Mouse (Mus musculus) embryonic facial prominence, embryonic 10.5 days (tissue): ENCODE measurements at regions not wholly inside any gene's neighbourhood (a gene's known extent, or its start where the extent isn't known, plus 50 kb on each side); places are given as distances from the start of the nearest gene placed in this dataset.

Source experiments
- DNase-seq: peaks from one replicate; pipeline ENCODE4 v3.0.0-alpha.2; 2017; ENCODE audit warnings: low spot score
- H3K27ac ChIP-seq: fragments of 300-500 bp; sonication (generic); replicated peaks from 2 replicates; pipeline ENCODE4 v1.5.1; 2016; ENCODE audit warnings: mild to moderate bottlenecking
- H3K27me3 ChIP-seq: fragments of 300-500 bp; sonication (generic); replicated peaks from 2 replicates; pipeline ENCODE4 v1.6.1; 2016; ENCODE audit warnings: low read depth, mild to moderate bottlenecking; ENCODE audit not compliant: poor library complexity, severe bottlenecking
- H3K36me3 ChIP-seq: fragments of 300-500 bp; sonication (generic); replicated peaks from 2 replicates; pipeline ENCODE4 v1.6.1; 2016; ENCODE audit warnings: mild to moderate bottlenecking, moderate library complexity
- H3K4me1 ChIP-seq: fragments of 300-500 bp; sonication (generic); 2 replicates; pipeline ENCODE4 v1.6.1; 2016
- H3K4me3 ChIP-seq: fragments of 300-500 bp; sonication (generic); 2 replicates; pipeline ENCODE4 v1.5.1; 2016; ENCODE audit warnings: mild to moderate bottlenecking, moderate library complexity
- H3K9me3 ChIP-seq: fragments of 300-500 bp; sonication (generic); 2 replicates; pipeline ENCODE4 v1.6.1; 2016; ENCODE audit warnings: mild to moderate bottlenecking
- WGBS: fragments of 180-500 bp; shearing (Covaris S2); methylation state at CpG from one replicate; pipeline ENCODE4 v1.1.7; 2016; 5-methylcytosine and 5-hydroxymethylcytosine counted together

DNA sequence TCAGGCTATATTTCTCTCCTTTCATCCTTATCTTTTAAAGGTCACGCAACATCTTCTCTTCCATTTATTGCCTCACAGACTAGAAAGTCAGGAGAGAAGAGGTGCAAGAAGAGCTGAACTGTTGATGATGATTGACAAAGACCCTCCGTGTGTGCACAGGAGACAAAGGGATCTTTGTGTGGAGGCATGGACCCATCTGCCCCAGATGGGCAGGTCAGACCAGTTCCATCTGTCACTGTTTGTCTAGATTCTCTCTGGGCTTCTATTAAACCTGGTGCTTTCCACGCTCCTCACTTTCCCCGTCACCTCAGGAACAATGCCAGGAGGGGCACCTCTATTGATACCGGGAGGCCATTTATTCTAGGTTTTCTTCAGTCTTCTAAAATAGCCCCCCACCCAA lies 364.1 kb upstream of the Pik3r1 start:
- DNase-seq: peak; percentile 20
- Histone ChIP-seq H3K27ac (no peak overlapping the region), H3K4me1 (peaks cover 19% of the 10 kb centered on the region), H3K9me3 (no peaks in the 10 kb centered on the region), H3K27me3 (no peaks in the 10 kb centered on the region), H3K4me3 (no peak overlapping the region), H3K36me3 (no peaks in the 10 kb centered on the region)
- WGBS: 38% methylated on average over 5 of the region's 5 CpGs

DNA sequence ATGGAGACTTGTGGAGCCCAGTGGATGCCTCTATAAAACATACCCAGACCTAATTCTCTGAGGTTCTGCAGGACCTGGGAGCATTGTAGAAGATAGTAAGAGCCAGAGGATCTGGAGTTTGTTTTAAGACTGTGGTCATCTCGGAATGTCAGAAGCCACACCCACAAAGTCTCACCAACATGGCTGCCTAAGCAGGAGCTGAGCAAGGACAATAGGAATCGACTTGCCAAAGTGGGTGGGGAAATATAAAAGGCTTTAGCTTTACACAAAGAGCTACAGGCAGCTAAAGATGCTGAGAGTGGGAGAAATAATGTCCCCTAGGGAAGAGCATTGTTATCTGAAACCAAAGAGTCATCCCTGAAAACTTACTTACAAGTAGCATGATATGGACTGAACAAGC lies 364.7 kb upstream of the Pik3r1 start:
- WGBS: 67% methylated on average over 2 of the region's 2 CpGs
- no peak for DNase-seq
- Histone ChIP-seq H3K27ac (peak overlapping the region; percentile 24; the same call in 1 of the 2 replicates), H3K4me1 (peaks cover 19% of the 10 kb centered on the region), H3K36me3 (no peaks in the 10 kb centered on the region), H3K4me3 (no peak overlapping the region), H3K27me3 (no peaks in the 10 kb centered on the region), H3K9me3 (no peaks in the 10 kb centered on the region)

DNA sequence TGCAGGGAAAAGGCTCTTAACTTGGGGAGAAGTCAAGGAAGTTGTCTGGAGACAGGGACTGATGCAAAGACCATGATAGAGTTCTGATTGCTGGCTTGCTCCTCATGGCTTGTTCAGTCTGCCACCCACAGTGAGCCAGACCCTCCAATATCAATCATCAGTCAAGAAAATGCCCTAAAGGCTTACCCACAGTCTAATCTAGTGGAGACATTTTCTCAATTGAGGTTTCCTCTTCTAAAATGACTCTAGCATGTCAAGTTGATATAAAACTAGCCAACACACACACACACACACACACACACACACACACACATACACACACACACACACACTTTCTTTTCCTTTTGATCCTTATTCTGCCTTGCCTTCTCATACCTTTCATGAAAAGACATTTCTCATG lies 367.2 kb upstream of the Pik3r1 start:
- Histone ChIP-seq H3K4me1 (peaks cover 19% of the 10 kb centered on the region), H3K9me3 (no peaks in the 10 kb centered on the region), H3K27ac (no peak overlapping the region), H3K27me3 (no peaks in the 10 kb centered on the region), H3K36me3 (no peaks in the 10 kb centered on the region), H3K4me3 (no peak overlapping the region)
- no peak for DNase-seq

DNA sequence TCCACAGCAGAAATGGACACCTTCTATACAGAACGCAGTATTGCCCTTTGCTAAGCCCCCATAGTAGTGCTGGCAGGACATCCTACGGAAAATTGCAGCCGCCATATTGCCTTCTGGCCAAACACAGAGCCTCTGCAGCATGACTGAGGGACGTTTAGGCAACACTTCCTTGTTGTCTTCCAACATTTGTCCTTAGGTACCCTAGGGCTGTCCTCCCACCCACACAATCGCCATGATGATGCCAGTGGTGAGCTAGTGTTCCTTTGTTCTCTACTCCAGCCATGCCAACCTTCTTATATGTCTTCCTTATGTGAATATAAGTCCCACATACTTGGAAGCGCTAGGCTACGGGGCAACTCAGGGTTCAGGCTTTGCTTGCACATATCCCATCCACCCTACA lies 375.0 kb upstream of the Pik3r1 start:
- whole genome bisulfite sequencing: 90% methylated on average over 7 of the region's 7 CpGs
- Histone ChIP-seq H3K9me3 (no peaks in the 10 kb centered on the region), H3K36me3 (no peaks in the 10 kb centered on the region), H3K4me3 (no peak overlapping the region), H3K27ac (no peak overlapping the region), H3K4me1 (no peaks in the 10 kb centered on the region), H3K27me3 (no peaks in the 10 kb centered on the region)
- DNase-seq: no peak

DNA sequence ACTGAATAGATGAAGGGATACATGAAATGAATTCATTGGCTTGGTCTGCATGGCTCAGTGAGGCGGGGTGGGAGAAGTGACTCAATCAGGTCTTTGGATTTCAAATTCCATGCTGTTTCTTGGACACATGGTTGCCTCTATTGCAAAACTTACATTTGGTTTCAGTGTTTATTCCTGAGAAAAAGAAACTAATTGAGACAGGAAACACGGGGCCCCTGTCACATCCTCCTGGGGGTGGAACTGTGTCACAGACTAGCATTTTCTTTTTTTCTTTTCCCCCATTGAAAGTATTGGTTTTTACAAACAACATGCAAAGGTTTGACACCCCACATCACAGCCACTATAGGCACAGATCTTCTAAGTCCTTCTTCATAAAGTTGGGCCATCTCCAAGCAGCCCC lies 375.8 kb upstream of the Pik3r1 start:
- Histone ChIP-seq H3K9me3 (no peaks in the 10 kb centered on the region), H3K36me3 (no peaks in the 10 kb centered on the region), H3K27me3 (no peaks in the 10 kb centered on the region), H3K27ac (no peak overlapping the region), H3K4me1 (no peaks in the 10 kb centered on the region), H3K4me3 (no peak overlapping the region)
- 83% methylated on average over 2 of the region's 2 CpGs for WGBS
- no peak for DNase-seq

DNA sequence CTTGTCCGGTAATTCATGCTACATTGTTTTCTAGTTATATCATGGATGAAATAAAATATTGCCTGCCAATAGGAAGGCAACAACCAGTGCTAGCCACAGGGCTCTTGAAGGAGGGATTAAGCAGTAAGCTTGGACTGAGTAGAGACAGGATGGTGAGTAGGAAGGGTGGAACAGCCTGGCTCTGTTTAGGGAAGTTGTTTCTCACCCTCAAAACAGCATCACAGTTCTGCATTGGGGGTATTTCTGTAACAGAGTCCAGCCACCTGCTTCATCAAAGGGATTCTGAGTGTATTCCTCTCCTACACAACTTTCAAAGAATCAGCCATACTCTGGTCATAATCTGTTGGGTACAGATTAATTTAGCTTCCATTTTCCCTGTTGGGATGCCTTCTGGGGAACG lies 380.0 kb upstream of the Pik3r1 start:
- 94% methylated on average over 2 of the region's 2 CpGs for WGBS

DNA sequence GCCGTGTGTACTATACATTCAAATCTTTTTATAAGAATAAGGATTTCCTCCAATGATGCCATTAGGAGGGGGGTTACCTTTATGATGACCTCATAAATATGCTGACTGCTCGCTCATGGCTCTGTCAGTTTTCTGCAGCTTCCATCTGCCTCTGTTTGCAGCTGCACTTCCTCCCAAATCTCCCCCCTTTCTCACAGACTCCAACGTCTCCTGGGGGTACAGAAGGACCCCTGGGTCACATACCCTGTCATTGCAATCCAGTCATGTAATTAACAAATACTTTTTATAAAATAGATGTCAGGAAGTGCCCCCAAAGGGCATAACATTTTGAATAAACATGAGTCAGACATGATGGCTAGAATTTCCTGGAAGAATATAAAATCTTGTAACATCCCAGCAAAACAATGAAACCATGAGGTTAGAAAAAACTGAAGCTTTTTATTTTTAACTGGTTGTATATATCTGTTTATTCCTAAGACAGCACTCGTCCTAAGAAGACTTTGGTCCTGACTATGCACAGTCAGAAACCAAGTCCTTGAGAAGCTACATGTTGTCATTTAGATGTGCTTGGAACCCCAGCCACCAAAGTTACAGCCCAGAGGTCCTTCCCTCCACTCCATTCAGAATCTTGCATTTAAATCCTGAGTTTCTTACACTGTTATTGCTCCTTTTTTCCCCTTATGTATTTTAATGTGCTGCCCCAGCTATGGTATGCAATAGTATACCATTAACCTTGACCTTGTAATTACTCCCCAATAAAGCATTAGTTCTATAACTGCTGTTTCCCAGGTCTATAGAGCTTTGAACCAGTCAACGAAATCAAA lies 386.0 kb upstream of the Pik3r1 start:
- no peaks in the 10 kb centered on the region for H3K36me3 ChIP-seq
- WGBS: 49% methylated on average over 5 of the region's 5 CpGs
- H3K27ac ChIP-seq: no peak overlapping the region
- H3K27me3 ChIP-seq: no peaks in the 10 kb centered on the region
- H3K4me1 ChIP-seq: peaks cover 18% of the 10 kb centered on the region
- H3K4me3 ChIP-seq: no peak overlapping the region
- no peaks in the 10 kb centered on the region for H3K9me3 ChIP-seq
- DNase-seq: no peak

More for the DNA sequence above, 380.0 kb upstream of the Pik3r1 start:
- Histone ChIP-seq H3K36me3 (no peaks in the 10 kb centered on the region), H3K9me3 (no peaks in the 10 kb centered on the region), H3K4me1 (no peaks in the 10 kb centered on the region), H3K27ac (no peak overlapping the region), H3K4me3 (no peak overlapping the region), H3K27me3 (no peaks in the 10 kb centered on the region)
- DNase-seq: no peak

DNA sequence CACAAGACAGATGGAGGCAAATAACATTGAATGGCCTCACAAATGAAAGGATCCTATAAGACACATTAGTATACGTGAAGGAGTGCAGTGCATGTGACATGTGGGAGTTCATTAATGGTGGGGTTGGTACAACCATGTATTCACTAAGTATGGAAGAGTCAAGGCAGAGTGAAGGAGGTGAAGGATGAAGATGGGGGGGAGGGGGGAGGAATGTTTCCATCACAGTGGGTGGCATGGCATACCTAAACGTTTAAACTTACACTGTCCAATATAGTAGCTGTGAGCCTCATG lies 386.5 kb upstream of the Pik3r1 start:
- no peak for DNase-seq
- Histone ChIP-seq H3K4me1 (peaks cover 18% of the 10 kb centered on the region), H3K27me3 (no peaks in the 10 kb centered on the region), H3K9me3 (no peaks in the 10 kb centered on the region), H3K27ac (no peak overlapping the region), H3K36me3 (no peaks in the 10 kb centered on the region), H3K4me3 (no peak overlapping the region)
- WGBS: 45% methylated on average over 2 of the region's 2 CpGs

DNA sequence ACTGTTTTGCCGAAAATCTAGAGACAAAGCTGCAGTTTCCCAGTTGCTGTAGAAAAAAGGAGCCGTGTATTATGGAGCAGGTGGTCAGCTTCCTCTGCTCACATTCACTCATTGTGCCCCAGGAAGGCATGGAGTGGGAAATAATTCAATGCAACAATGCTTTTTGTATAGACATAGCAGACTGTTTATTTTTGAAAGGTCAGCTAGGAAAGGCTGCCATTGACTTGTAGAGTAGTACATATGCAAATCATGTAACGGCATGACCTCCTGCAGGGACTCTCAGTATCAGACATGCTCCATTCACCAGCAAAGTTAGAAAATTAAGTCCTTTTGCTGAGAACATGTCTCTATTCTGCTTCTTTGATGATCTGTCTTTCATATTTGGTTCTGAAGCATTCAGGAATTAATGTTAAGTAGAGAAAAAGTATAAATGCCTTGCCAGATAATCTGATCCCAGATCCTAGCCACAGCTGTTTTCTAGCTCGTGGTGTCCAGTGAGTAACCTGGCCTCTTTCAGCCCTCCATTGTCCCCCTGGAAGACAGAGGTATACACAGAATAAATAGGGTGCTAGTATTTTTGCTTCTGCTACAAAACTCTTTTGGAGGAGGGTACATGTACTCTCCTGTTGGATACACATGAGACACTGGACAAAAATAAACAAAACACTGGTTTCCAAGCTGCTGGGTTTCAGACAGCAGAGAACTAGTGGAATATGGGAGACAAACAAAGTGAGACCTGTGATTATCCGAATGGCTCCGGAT lies 389.5 kb upstream of the Pik3r1 start:
- Histone ChIP-seq H3K36me3 (no peaks in the 10 kb centered on the region), H3K4me1 (peaks cover 18% of the 10 kb centered on the region), H3K9me3 (no peaks in the 10 kb centered on the region), H3K27ac (no peak overlapping the region), H3K27me3 (no peaks in the 10 kb centered on the region), H3K4me3 (no peak overlapping the region)
- 77% methylated on average over 6 of the region's 6 CpGs for WGBS
- DNase-seq: no peak

DNA sequence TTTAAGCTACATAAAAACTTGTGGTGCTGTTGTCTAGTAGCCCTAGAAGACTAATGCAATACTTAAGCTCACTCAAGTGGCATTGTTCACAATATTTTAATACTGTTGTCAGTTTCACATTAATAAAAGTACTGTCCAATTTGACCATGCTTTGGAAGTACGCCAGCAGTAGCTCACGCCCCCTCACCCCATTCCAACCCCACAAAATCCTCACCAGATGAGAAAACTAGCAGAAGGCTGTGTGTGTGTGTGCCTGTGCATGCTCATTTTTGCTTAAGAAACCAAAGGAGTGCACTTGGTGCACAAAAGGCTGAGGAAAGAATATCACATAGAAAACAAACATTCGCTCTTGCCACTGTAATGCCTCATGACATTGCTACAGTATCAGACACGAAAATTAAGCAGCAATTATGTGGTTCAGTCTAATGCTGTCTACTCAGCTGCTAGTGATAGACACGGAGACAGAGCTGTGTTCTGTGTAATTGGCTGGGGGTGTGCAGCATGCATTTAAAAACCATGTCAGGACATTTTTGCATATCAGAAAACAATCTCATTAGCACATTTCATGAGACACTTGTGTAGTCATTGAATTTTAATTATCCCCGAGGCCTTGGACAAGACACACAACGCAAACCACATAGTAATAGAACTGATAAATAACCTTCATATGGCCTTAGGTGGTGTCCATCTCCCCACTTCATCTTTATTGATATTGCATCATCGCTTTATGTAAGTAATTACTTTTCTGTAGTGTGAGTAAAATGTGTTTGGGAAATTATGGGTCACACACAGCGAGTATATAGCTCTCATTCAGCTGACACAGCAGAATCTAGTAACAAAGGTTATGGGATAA lies 405.6 kb upstream of the Pik3r1 start:
- H3K36me3 ChIP-seq: no peaks in the 10 kb centered on the region

DNA sequence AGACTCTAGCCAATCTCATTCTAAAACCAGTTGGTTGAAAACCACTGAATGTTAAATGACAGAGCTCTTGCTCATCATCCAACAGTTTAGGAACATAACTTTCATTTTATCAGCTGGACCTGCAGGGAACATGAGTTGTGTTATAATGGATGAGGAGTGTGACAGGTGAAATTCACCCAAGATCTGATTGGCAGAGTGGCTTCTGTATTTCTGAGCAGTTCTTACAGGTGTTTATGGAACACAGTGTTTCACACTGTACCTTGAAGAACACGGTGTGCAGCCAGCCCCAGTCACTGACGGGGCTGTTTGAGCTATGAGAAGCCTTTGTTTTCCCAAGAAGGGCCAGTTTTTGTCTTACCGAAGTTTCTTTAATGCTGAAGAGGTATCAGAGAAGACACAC lies 406.4 kb upstream of the Pik3r1 start:
- Histone ChIP-seq H3K36me3 (no peaks in the 10 kb centered on the region), H3K27me3 (no peaks in the 10 kb centered on the region), H3K9me3 (no peaks in the 10 kb centered on the region), H3K27ac (no peak overlapping the region), H3K4me1 (no peaks in the 10 kb centered on the region), H3K4me3 (no peak overlapping the region)
- 80% methylated on average over 3 of the region's 3 CpGs for WGBS
- DNase-seq: no peak

More for the DNA sequence above, 405.6 kb upstream of the Pik3r1 start:
- Histone ChIP-seq H3K27ac (no peak overlapping the region), H3K9me3 (no peaks in the 10 kb centered on the region), H3K4me3 (no peak overlapping the region), H3K27me3 (no peaks in the 10 kb centered on the region), H3K4me1 (no peaks in the 10 kb centered on the region)
- no peak for DNase-seq
- 89% methylated on average over 9 of the region's 9 CpGs for WGBS

DNA sequence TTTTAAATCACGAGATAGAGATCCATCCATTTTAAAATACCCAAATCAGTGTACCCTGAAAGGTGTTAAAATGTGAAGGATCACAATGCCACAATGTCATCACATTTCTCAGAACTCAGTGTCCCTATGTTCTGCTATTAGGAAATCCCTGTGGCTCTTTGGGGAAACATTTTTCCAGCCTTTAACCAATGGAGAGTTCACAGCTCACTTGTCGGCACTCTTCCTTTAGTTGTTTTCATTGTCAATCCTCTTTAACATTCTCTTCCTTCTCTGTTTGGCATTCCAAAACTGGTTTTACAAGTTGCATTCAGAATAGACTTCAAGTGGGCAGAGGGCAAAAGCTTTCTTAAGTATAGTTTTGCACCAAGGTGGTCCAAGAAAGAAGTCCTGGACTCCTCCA lies 406.9 kb upstream of the Pik3r1 start:
- H3K9me3 ChIP-seq: no peaks in the 10 kb centered on the region
- H3K27ac ChIP-seq: no peak overlapping the region
- no peaks in the 10 kb centered on the region for H3K36me3 ChIP-seq
- DNase-seq: no peak
- H3K4me1 ChIP-seq: no peaks in the 10 kb centered on the region
- 86% methylated on average over 2 of the region's 2 CpGs for WGBS
- no peaks in the 10 kb centered on the region for H3K27me3 ChIP-seq
- H3K4me3 ChIP-seq: no peak overlapping the region
